Mouse (Mus musculus) lung, embryonic 15.5 days (tissue): ENCODE results near the gene Ppp1r13b. TPM values are rescaled to one million over a fixed set of nuclear protein-coding genes. Genes with fewer than 3 reads are reported as not detected.

ENCODE experiments used
- ATAC-seq: fragments of 200-750 bp; cut with Nextera tagmentation; 2 replicates; pipeline ENCODE4 v1.8.0; 2017; ENCODE audit warnings: moderate number of reproducible peaks, borderline replicate concordance; ENCODE audit not compliant: low FRiP score, low TSS enrichment; ENCODE audit errors: extremely low read depth
- H3K27ac ChIP-seq: fragments of 300-500 bp; sonication (generic); 2 replicates; pipeline ENCODE4 v1.5.1; 2015; ENCODE audit warnings: moderate library complexity, mild to moderate bottlenecking, inconsistent platforms
- H3K27me3 ChIP-seq: fragments of 300-500 bp; sonication (generic); 2 replicates; pipeline ENCODE4 v1.6.1; 2015; ENCODE audit warnings: inconsistent platforms
- H3K36me3 ChIP-seq: fragments of 300-500 bp; sonication (generic); 2 replicates; pipeline ENCODE4 v1.6.1; 2015; ENCODE audit warnings: inconsistent platforms
- H3K4me1 ChIP-seq: fragments of 300-500 bp; sonication (generic); 2 replicates; pipeline ENCODE4 v1.6.1; 2015; ENCODE audit warnings: inconsistent platforms
- H3K4me2 ChIP-seq: fragments of 300-500 bp; sonication (generic); 2 replicates; pipeline ENCODE4 v1.6.1; 2015; ENCODE audit warnings: inconsistent platforms, mild to moderate bottlenecking, moderate library complexity
- H3K4me3 ChIP-seq: fragments of 300-500 bp; sonication (generic); 2 replicates; pipeline ENCODE4 v1.5.1; 2015; ENCODE audit warnings: mild to moderate bottlenecking, inconsistent platforms
- H3K9ac ChIP-seq: fragments of 300-500 bp; sonication (generic); 2 replicates; pipeline ENCODE4 v1.6.1; 2015; ENCODE audit warnings: inconsistent platforms
- H3K9me3 ChIP-seq: fragments of 300-500 bp; sonication (generic); 2 replicates; pipeline ENCODE4 v1.6.1; 2016; ENCODE audit warnings: inconsistent platforms
- WGBS: fragments of 180-500 bp; shearing (Covaris S2); methylation state at CpG from one replicate; pipeline ENCODE4 v1.1.7; 2015; 5-methylcytosine and 5-hydroxymethylcytosine counted together
- polyA plus RNA-seq: library from polyadenylated mRNA; unstranded; fragments of >200 nt; fragmentation: Nextera tagmentation; extraction: Ambion mirVana; gene quantifications from 2 replicates; pipeline ENCODE4 v1.2.1, GENCODE M21; 2015

Ppp1r13b gene
- polyA plus RNA-seq, 1 experiment from 2014 or later: 25.6 TPM

GRCm38 (mm10) chr12:111914031-111914430 is 6.1 kb upstream of the Ppp1r13b start:
- 19% methylated on average over 3 of the region's 3 CpGs for WGBS
- Histone ChIP-seq H3K4me2 (no peak overlapping the region), H3K27me3 (no peaks in the 10 kb centered on the region), H3K9ac (no peak overlapping the region), H3K27ac (peak overlapping the region; percentile 77), H3K9me3 (no peaks in the 10 kb centered on the region), H3K4me3 (no peak overlapping the region), H3K4me1 (peaks cover 26% of the 10 kb centered on the region; the same call in 1 of the 2 replicates), H3K36me3 (no peaks in the 10 kb centered on the region)
- peak; percentile 28 for ATAC-seq

- Histone ChIP-seq H3K4me3 (no peak overlapping the region), H3K27ac (0 out of 2 replicates have a peak overlapping the region, but pooled peaks have one; percentile 77), H3K9me3 (no peaks in the 10 kb centered on the region), H3K27me3 (no peaks in the 10 kb centered on the region), H3K9ac (no peak overlapping the region), H3K36me3 (no peaks in the 10 kb centered on the region), H3K4me2 (no peak overlapping the region), H3K4me1 (peaks cover 32% of the 10 kb centered on the region; the same call in 1 of the 2 replicates)
- WGBS: 84% methylated on average over 7 of the region's 7 CpGs
- no peak for ATAC-seq
Measured at GRCm38 (mm10) chr12:111912802-111913201, 4.9 kb upstream of the Ppp1r13b start.

GRCm38 (mm10) chr12:111911796-111912195 is 3.9 kb upstream of the Ppp1r13b start:
- no peaks in the 10 kb centered on the region for H3K27me3 ChIP-seq
- H3K9me3 ChIP-seq: no peaks in the 10 kb centered on the region
- no peaks in the 10 kb centered on the region for H3K36me3 ChIP-seq
- 81% methylated on average over 2 of the region's 2 CpGs for WGBS
- no peak overlapping the region for H3K9ac ChIP-seq
- H3K4me1 ChIP-seq: peaks cover 30% of the 10 kb centered on the region
- no peak overlapping the region for H3K4me3 ChIP-seq
- H3K4me2 ChIP-seq: no peak overlapping the region
- no peak overlapping the region for H3K27ac ChIP-seq
- ATAC-seq: no peak

- H3K4me3 ChIP-seq: no peak overlapping the region
- peaks cover 30% of the 10 kb centered on the region for H3K4me1 ChIP-seq
- H3K27me3 ChIP-seq: no peaks in the 10 kb centered on the region
- no peaks in the 10 kb centered on the region for H3K9me3 ChIP-seq
- H3K27ac ChIP-seq: no peak overlapping the region
- H3K4me2 ChIP-seq: no peak overlapping the region
- H3K36me3 ChIP-seq: no peaks in the 10 kb centered on the region
- no peak for ATAC-seq
- no peak overlapping the region for H3K9ac ChIP-seq
- WGBS: 83% methylated on average over 15 of the region's 15 CpGs
Measured at GRCm38 (mm10) chr12:111911171-111911760, 3.4 kb upstream of the Ppp1r13b start.

GRCm38 (mm10) chr12:111908997-111909550 is 1.2 kb upstream of the Ppp1r13b start:
- Histone ChIP-seq H3K4me3 (peak overlapping the region; percentile 87; the same call in 1 of the 2 replicates), H3K4me2 (peak overlapping the region; percentile 87), H3K9me3 (no peaks in the 10 kb centered on the region), H3K4me1 (peaks cover 34% of the 10 kb centered on the region), H3K36me3 (no peaks in the 10 kb centered on the region), H3K27ac (no peak overlapping the region), H3K9ac (no peak overlapping the region), H3K27me3 (no peaks in the 10 kb centered on the region)
- 57% methylated on average over 11 of the region's 11 CpGs for WGBS
- no peak for ATAC-seq

- ATAC-seq: peak; percentile 79
Measured at GRCm38 (mm10) chr12:111907421-111907891, 454 bp downstream of the Ppp1r13b start.

GRCm38 (mm10) chr12:111906309-111906875 is 1.5 kb downstream of the Ppp1r13b start:
- ATAC-seq: no peak
- H3K27me3 ChIP-seq: no peaks in the 10 kb centered on the region
- no peaks in the 10 kb centered on the region for H3K9me3 ChIP-seq
- H3K9ac ChIP-seq: 0 out of 2 replicates have a peak overlapping the region, but pooled peaks have one; percentile 75
- no peaks in the 10 kb centered on the region for H3K36me3 ChIP-seq
- H3K27ac ChIP-seq: 0 out of 2 replicates have a peak overlapping the region, but pooled peaks have one; percentile 11
- peak overlapping the region; percentile 87 for H3K4me2 ChIP-seq
- H3K4me1 ChIP-seq: peaks cover 34% of the 10 kb centered on the region
- 31% methylated on average over 5 of the region's 5 CpGs for WGBS
- H3K4me3 ChIP-seq: peak overlapping the region; percentile 87

More at GRCm38 (mm10) chr12:111907421-111907891, 454 bp downstream of the Ppp1r13b start:
- peak overlapping the region; percentile 87 for H3K4me2 ChIP-seq
- under 1% methylated on average over 36 of the region's 63 CpGs for WGBS
- no peaks in the 10 kb centered on the region for H3K27me3 ChIP-seq
- H3K4me3 ChIP-seq: peak overlapping the region; percentile 87
- H3K36me3 ChIP-seq: no peaks in the 10 kb centered on the region
- H3K27ac ChIP-seq: peak overlapping the region; percentile 94
- H3K4me1 ChIP-seq: peaks cover 23% of the 10 kb centered on the region
- H3K9ac ChIP-seq: peak overlapping the region; percentile 75
- H3K9me3 ChIP-seq: no peaks in the 10 kb centered on the region

- Histone ChIP-seq H3K27me3 (no peaks in the 10 kb centered on the region), H3K4me3 (no peak overlapping the region), H3K27ac (no peak overlapping the region), H3K9ac (no peak overlapping the region), H3K4me1 (peaks cover 54% of the 10 kb centered on the region), H3K4me2 (no peak overlapping the region), H3K36me3 (no peaks in the 10 kb centered on the region), H3K9me3 (no peaks in the 10 kb centered on the region)
- 59% methylated on average over 7 of the region's 7 CpGs for WGBS
- no peak for ATAC-seq
Measured at GRCm38 (mm10) chr12:111902488-111902887, 5.4 kb downstream of the Ppp1r13b start.

GRCm38 (mm10) chr12:111901105-111901875 is 6.6 kb downstream of the Ppp1r13b start:
- Histone ChIP-seq H3K4me2 (no peak overlapping the region), H3K36me3 (no peaks in the 10 kb centered on the region), H3K27me3 (no peaks in the 10 kb centered on the region), H3K4me1 (peaks cover 60% of the 10 kb centered on the region), H3K27ac (peak overlapping the region; percentile 45), H3K9ac (no peak overlapping the region), H3K4me3 (no peak overlapping the region), H3K9me3 (no peaks in the 10 kb centered on the region)
- WGBS: 38% methylated on average over 12 of the region's 12 CpGs
- ATAC-seq: peak; percentile 28; the same call in 1 of the 2 replicates

GRCm38 (mm10) chr12:111899646-111900045 is 8.3 kb downstream of the Ppp1r13b start:
- Histone ChIP-seq H3K4me2 (no peak overlapping the region), H3K4me3 (no peak overlapping the region), H3K9ac (no peak overlapping the region), H3K36me3 (no peaks in the 10 kb centered on the region), H3K9me3 (no peaks in the 10 kb centered on the region), H3K4me1 (peaks cover 66% of the 10 kb centered on the region), H3K27me3 (no peaks in the 10 kb centered on the region), H3K27ac (no peak overlapping the region)
- 65% methylated on average over 5 of the region's 5 CpGs for WGBS
- no peak for ATAC-seq

GRCm38 (mm10) chr12:111898686-111899085 is 9.2 kb downstream of the Ppp1r13b start:
- Histone ChIP-seq H3K4me1 (peaks cover 72% of the 10 kb centered on the region), H3K27ac (no peak overlapping the region), H3K36me3 (no peaks in the 10 kb centered on the region), H3K27me3 (no peaks in the 10 kb centered on the region), H3K4me2 (no peak overlapping the region), H3K4me3 (no peak overlapping the region), H3K9me3 (no peaks in the 10 kb centered on the region), H3K9ac (no peak overlapping the region)
- ATAC-seq: no peak
- 62% methylated on average over 9 of the region's 9 CpGs for WGBS
